Mouse (Mus musculus) MEL (cell line): ENCODE measurements around the gene Srgap1. TPM values are rescaled to one million over a fixed set of nuclear protein-coding genes. Genes with fewer than 3 reads are reported as not detected.

ENCODE experiments used
- DNase-seq: peaks from one replicate; pipeline ENCODE4 v3.0.0; 2011; ENCODE audit warnings: low read depth, low spot score
- H3K27ac ChIP-seq: 2 replicates; pipeline ENCODE4 v1.5.1; 2012; ENCODE audit warnings: low read depth, mild to moderate bottlenecking, control low read depth, low read length, moderate library complexity; ENCODE audit not compliant: control insufficient read depth
- H3K27me3 ChIP-seq, 2 experiments: fragments of 150-350 bp in 1 of 2; sonication (generic) in 1 of 2; 2 replicates each; pipeline ENCODE4 v1.6.1; 2012; ENCODE audit warnings: low read length in 2 of 2, mild to moderate bottlenecking in 2 of 2, improper control_type of control experiment in 1 of 2, moderate library complexity in 1 of 2; ENCODE audit not compliant: insufficient read depth in 2 of 2, control insufficient read depth in 1 of 2
- H3K36me3 ChIP-seq, 2 experiments: 2 replicates each; pipeline ENCODE4 v1.6.1; 2012 to 2014; ENCODE audit warnings: low read length in 2 of 2, improper control_type of control experiment in 1 of 2, inconsistent platforms in 1 of 2, mild to moderate bottlenecking in 1 of 2; ENCODE audit not compliant: insufficient read depth in 2 of 2, control insufficient read depth in 1 of 2
- H3K4me1 ChIP-seq, 2 experiments: fragments of 150-350 bp in 1 of 2; sonication (generic) in 1 of 2; 2 replicates each; pipeline ENCODE4 v1.6.1; 2012; ENCODE audit warnings: low read length in 2 of 2, improper control_type of control experiment in 1 of 2, mild to moderate bottlenecking in 1 of 2; ENCODE audit not compliant: insufficient read depth in 2 of 2, control insufficient read depth in 1 of 2
- H3K4me3 ChIP-seq, 2 experiments: fragments of 150-350 bp in 1 of 2; sonication (generic) in 1 of 2; 2 replicates each; pipeline ENCODE4 v1.5.1; 2012; ENCODE audit warnings: low read depth in 2 of 2, low read length in 2 of 2, mild to moderate bottlenecking in 2 of 2, moderate library complexity in 2 of 2, control low read depth in 1 of 2, improper control_type of control experiment in 1 of 2; ENCODE audit not compliant: control insufficient read depth in 1 of 2, insufficient read depth in 1 of 2
- H3K79me2 ChIP-seq: 2 replicates; pipeline ENCODE4 v1.6.1; 2012; ENCODE audit warnings: mild to moderate bottlenecking, low read length, moderate library complexity; ENCODE audit not compliant: control insufficient read depth, poor library complexity, insufficient read depth
- H3K9ac ChIP-seq: 2 replicates; pipeline ENCODE4 v1.6.1; 2012; ENCODE audit warnings: low read depth, mild to moderate bottlenecking, control low read depth, low read length, moderate library complexity; ENCODE audit not compliant: control insufficient read depth, poor library complexity, severe bottlenecking
- H3K9me3 ChIP-seq: fragments of 150-350 bp; sonication (generic); replicated peaks from 2 replicates; pipeline ENCODE4 v1.6.1; 2012; ENCODE audit warnings: mild to moderate bottlenecking, low read length, improper control_type of control experiment, moderate library complexity; ENCODE audit not compliant: insufficient read depth
- CHD1 ChIP-seq: IDR thresholded peaks from 2 replicates; pipeline ENCODE4 v1.6.1; 2012; ENCODE audit warnings: low read depth, mild to moderate bottlenecking, inconsistent platforms, low read length, improper control_type of control experiment
- CHD2 ChIP-seq: IDR thresholded peaks from 2 replicates; pipeline ENCODE4 v1.6.1; 2011; ENCODE audit warnings: low read length, improper control_type of control experiment
- CTCF ChIP-seq, 3 experiments: IDR thresholded peaks in 2 of 3; conservative IDR thresholded peaks in 1 of 3; 2 replicates each; pipeline ENCODE4 v1.5.1; 2011 to 2012; ENCODE audit warnings: low read length in 3 of 3, low read depth in 2 of 3, mild to moderate bottlenecking in 2 of 3, improper control_type of control experiment in 1 of 3, inconsistent platforms in 1 of 3, mixed read lengths in 1 of 3, moderate library complexity in 1 of 3; ENCODE audit not compliant: control insufficient read depth in 1 of 3, insufficient read depth in 1 of 3, poor library complexity in 1 of 3, severe bottlenecking in 1 of 3
- E2F4 ChIP-seq: IDR thresholded peaks from 2 replicates; pipeline ENCODE4 v1.6.1; 2011; ENCODE audit warnings: low read depth, low read length, improper control_type of control experiment, borderline replicate concordance
- ELF1 ChIP-seq: IDR thresholded peaks from 2 replicates; pipeline ENCODE4 v1.6.1; 2014; ENCODE audit warnings: low read depth, mild to moderate bottlenecking, inconsistent platforms, low read length, improper control_type of control experiment, moderate library complexity
- EP300 ChIP-seq, 2 experiments: IDR thresholded peaks; 2 replicates each; pipeline ENCODE4 v1.6.1; 2011; ENCODE audit warnings: improper control_type of control experiment in 2 of 2, low read length in 2 of 2, low read depth in 1 of 2, mild to moderate bottlenecking in 1 of 2
- ETS1 ChIP-seq: IDR thresholded peaks from 2 replicates; pipeline ENCODE4 v1.6.1; 2012; ENCODE audit warnings: low read depth, mild to moderate bottlenecking, inconsistent platforms, low read length, improper control_type of control experiment, moderate library complexity
- GABPA ChIP-seq: IDR thresholded peaks from 2 replicates; pipeline ENCODE4 v1.6.1; 2012; ENCODE audit warnings: low read depth, mild to moderate bottlenecking, inconsistent platforms, low read length, improper control_type of control experiment, moderate library complexity
- GATA1 ChIP-seq: IDR thresholded peaks from 2 replicates; pipeline ENCODE4 v1.6.1; 2011; ENCODE audit warnings: low read depth, low read length, improper control_type of control experiment
- HCFC1 ChIP-seq: IDR thresholded peaks from 2 replicates; pipeline ENCODE4 v1.6.1; 2012; ENCODE audit warnings: low read depth, mild to moderate bottlenecking, inconsistent platforms, low read length, improper control_type of control experiment, moderate library complexity
- JUND ChIP-seq: IDR thresholded peaks from 2 replicates; pipeline ENCODE4 v1.6.1; 2011; ENCODE audit warnings: low read depth, mild to moderate bottlenecking, improper control_type of control experiment, low read length
- KAT2A ChIP-seq: conservative IDR thresholded peaks from 2 replicates; pipeline ENCODE4 v1.6.1; 2012; ENCODE audit warnings: low read depth, low read length, improper control_type of control experiment, inconsistent platforms
- MAFK ChIP-seq: IDR thresholded peaks from 2 replicates; pipeline ENCODE4 v1.6.1; 2011; ENCODE audit warnings: low read depth, mild to moderate bottlenecking, low read length, improper control_type of control experiment, borderline replicate concordance
- MAX ChIP-seq: IDR thresholded peaks from 2 replicates; pipeline ENCODE4 v1.6.1; 2011; ENCODE audit warnings: low read length, improper control_type of control experiment
- MAZ ChIP-seq: IDR thresholded peaks from 2 replicates; pipeline ENCODE4 v1.6.1; 2012; ENCODE audit warnings: low read depth, mild to moderate bottlenecking, inconsistent platforms, low read length, improper control_type of control experiment
- MEF2A ChIP-seq: IDR thresholded peaks from 2 replicates; pipeline ENCODE4 v1.6.1; 2014; ENCODE audit warnings: low read depth, mild to moderate bottlenecking, inconsistent platforms, low read length, improper control_type of control experiment; ENCODE audit not compliant: poor library complexity, insufficient replicate concordance, severe bottlenecking; ENCODE audit errors: extremely low read depth
- MXI1 ChIP-seq: IDR thresholded peaks from 2 replicates; pipeline ENCODE4 v1.6.1; 2011; ENCODE audit warnings: mild to moderate bottlenecking, low read depth, low read length, improper control_type of control experiment
- MYB ChIP-seq: IDR thresholded peaks from 2 replicates; pipeline ENCODE4 v1.6.1; 2011; ENCODE audit warnings: mild to moderate bottlenecking, low read depth, low read length, improper control_type of control experiment
- MYC ChIP-seq: IDR thresholded peaks from 2 replicates; pipeline ENCODE4 v1.6.1; 2011; ENCODE audit warnings: low read depth, mild to moderate bottlenecking, low read length, improper control_type of control experiment, moderate library complexity
- NELFE ChIP-seq: IDR thresholded peaks from 2 replicates; pipeline ENCODE4 v1.6.1; 2011; ENCODE audit warnings: low read depth, low read length, improper control_type of control experiment
- NRF1 ChIP-seq: IDR thresholded peaks from 2 replicates; pipeline ENCODE4 v1.6.1; 2014; ENCODE audit warnings: low read depth, mild to moderate bottlenecking, inconsistent platforms, low read length, improper control_type of control experiment, moderate library complexity; ENCODE audit not compliant: poor library complexity, insufficient read depth, severe bottlenecking
- POLR2AphosphoS2 ChIP-seq: IDR thresholded peaks from 2 replicates; pipeline ENCODE4 v1.6.1; 2011; ENCODE audit warnings: low read length, improper control_type of control experiment
- POLR2AphosphoS5 ChIP-seq: IDR thresholded peaks from 2 replicates; pipeline ENCODE4 v1.6.1; 2012; ENCODE audit warnings: low read depth, borderline replicate concordance, mild to moderate bottlenecking, inconsistent platforms, low read length, moderate library complexity, mixed read lengths
- RAD21 ChIP-seq: IDR thresholded peaks from 2 replicates; pipeline ENCODE4 v1.6.1; 2011; ENCODE audit warnings: mild to moderate bottlenecking, low read depth, low read length, improper control_type of control experiment
- RCOR1 ChIP-seq: IDR thresholded peaks from 2 replicates; pipeline ENCODE4 v1.6.1; 2012; ENCODE audit warnings: low read depth, mild to moderate bottlenecking, inconsistent platforms, low read length, improper control_type of control experiment
- SIN3A ChIP-seq: IDR thresholded peaks from 2 replicates; pipeline ENCODE4 v1.6.1; 2012; ENCODE audit warnings: low read length, improper control_type of control experiment, inconsistent platforms
- SMC3 ChIP-seq: IDR thresholded peaks from 2 replicates; pipeline ENCODE4 v1.6.1; 2011; ENCODE audit warnings: low read depth, low read length, improper control_type of control experiment
- TAL1 ChIP-seq: IDR thresholded peaks from 2 replicates; pipeline ENCODE4 v1.6.1; 2012; ENCODE audit warnings: mild to moderate bottlenecking, inconsistent platforms, low read length, moderate library complexity, mixed read lengths
- TBP ChIP-seq: IDR thresholded peaks from 2 replicates; pipeline ENCODE4 v1.8.0; 2011; ENCODE audit warnings: low read depth, low read length, improper control_type of control experiment
- UBTF ChIP-seq: IDR thresholded peaks from 2 replicates; pipeline ENCODE4 v1.6.1; 2012; ENCODE audit warnings: low read depth, mild to moderate bottlenecking, inconsistent platforms, low read length, improper control_type of control experiment, moderate library complexity, borderline replicate concordance; ENCODE audit not compliant: insufficient read depth
- USF2 ChIP-seq, 2 experiments: IDR thresholded peaks; 2 replicates each; pipeline ENCODE4 v1.6.1; 2011 to 2012; ENCODE audit warnings: improper control_type of control experiment in 2 of 2, low read length in 2 of 2, borderline replicate concordance in 1 of 2, inconsistent platforms in 1 of 2, low read depth in 1 of 2, mild to moderate bottlenecking in 1 of 2; ENCODE audit not compliant: insufficient read depth in 1 of 2
- ZC3H11A ChIP-seq: IDR thresholded peaks from 2 replicates; pipeline ENCODE4 v1.6.1; 2012; ENCODE audit warnings: low read depth, mild to moderate bottlenecking, inconsistent platforms, low read length, improper control_type of control experiment
- ZKSCAN1 ChIP-seq: IDR thresholded peaks from 2 replicates; pipeline ENCODE4 v1.6.1; 2012; ENCODE audit warnings: low read depth, mild to moderate bottlenecking, inconsistent platforms, low read length, improper control_type of control experiment, moderate library complexity
- ZMIZ1 ChIP-seq: IDR thresholded peaks from 2 replicates; pipeline ENCODE4 v1.6.1; 2012; ENCODE audit warnings: low read depth, mild to moderate bottlenecking, inconsistent platforms, low read length, improper control_type of control experiment, moderate library complexity
- ZNF384 ChIP-seq: IDR thresholded peaks from 2 replicates; pipeline ENCODE4 v1.6.1; 2012; ENCODE audit warnings: low read depth, mild to moderate bottlenecking, inconsistent platforms, low read length, improper control_type of control experiment
- polyA plus RNA-seq, 2 experiments: library from polyadenylated mRNA; stranded (reverse) in 1 of 2; unstranded in 1 of 2; fragments of >175 nt in 1 of 2; fragments of >200 nt in 1 of 2; gene quantifications; 2 replicates each; pipeline versions ENCODE4 v1.2.1 to v1.2.4; 2012; ENCODE audit warnings: low replicate concordance in 2 of 2, low read depth in 1 of 2; ENCODE audit not compliant: insufficient read length in 2 of 2, insufficient read depth in 1 of 2, missing spikeins in 1 of 2
- total RNA-seq: library from RNA; depleted of rRNA; stranded (reverse); fragments of 300-350 nt; gene quantifications from 2 replicates; pipeline ENCODE4 v1.2.3, GENCODE M21; 2012

Gene Srgap1
- total and polyA plus RNA-seq, 3 experiments: not detected

- TF ChIP-seq ZKSCAN1: no peak
These were observed 7.4 kb upstream of the Srgap1 start (continued) for GRCm38 (mm10) chr10:122054535-122054934.

GRCm38 (mm10) chr10:122051831-122052230 lies 4.7 kb upstream of the Srgap1 start:
- Histone ChIP-seq H3K9me3 (no peaks in the 10 kb centered on the region), H3K4me3 (peak overlapping the region in 1 of 2 experiments; percentile 35; a peak in 1 of 4 replicates), H3K9ac (peak overlapping the region; percentile 52), H3K27ac (no peak overlapping the region), H3K79me2 (no peaks in the 10 kb centered on the region), H3K27me3 (no peaks in the 10 kb centered on the region), H3K36me3 (no peaks in the 10 kb centered on the region), H3K4me1 (no peaks in the 10 kb centered on the region)
- DNase-seq: peak; percentile 84
- TF ChIP-seq RCOR1: no peak
- TF ChIP-seq MYB: no peak
- TF ChIP-seq MAZ: no peak
- TF ChIP-seq ZC3H11A: peak; percentile 70
- TF ChIP-seq POLR2AphosphoS5: no peak
- TF ChIP-seq MAFK: no peak
- TF ChIP-seq NRF1: no peak
- no peak for TF ChIP-seq KAT2A
- TF ChIP-seq RAD21: peak; percentile 74
- no peak for TF ChIP-seq CHD2
- peak; percentile 29; the same call in 1 of the 2 replicates for TF ChIP-seq TBP
- TF ChIP-seq ZMIZ1: no peak
- peak; percentile 99 for TF ChIP-seq SMC3
- peak in 2 of 3 experiments; percentile 97 to 100; a peak in 5 of 6 replicates for TF ChIP-seq CTCF (IDR thresholded peaks at IDR 0.05 in 2 of 3, conservative IDR thresholded peaks at IDR 0.05 in 1 of 3; ENCODE audit: control insufficient read depth in 1 of 3, insufficient read depth in 1 of 3, low read depth in 2 of 3, low read length in 3 of 3, poor library complexity in 1 of 3, severe bottlenecking in 1 of 3)
- no peak for TF ChIP-seq ZKSCAN1
- no peak for TF ChIP-seq MXI1
- no peak for TF ChIP-seq GABPA
- no peak for TF ChIP-seq GATA1
- no peak for TF ChIP-seq ELF1
- TF ChIP-seq USF2 (IDR thresholded peaks at IDR 0.05; ENCODE audit: borderline replicate concordance in 1 of 2, insufficient read depth in 1 of 2, low read depth in 1 of 2, low read length in 2 of 2): no peak
- no peak for TF ChIP-seq E2F4
- TF ChIP-seq NELFE: no peak
- 0 out of 2 replicates have a peak, but pooled peaks have one; percentile 46 for TF ChIP-seq HCFC1
- no peak for TF ChIP-seq UBTF
- no peak for TF ChIP-seq POLR2AphosphoS2
- TF ChIP-seq JUND: peak; percentile 73; the same call in 1 of the 2 replicates
- TF ChIP-seq MAX: no peak
- 0 out of 2 replicates have a peak, but pooled peaks have one; percentile 28 for TF ChIP-seq SIN3A
- no peak for TF ChIP-seq ETS1
- TF ChIP-seq EP300 (IDR thresholded peaks at IDR 0.05; ENCODE audit: low read depth in 1 of 2, low read length in 2 of 2): 0 out of 4 replicates have a peak, but pooled peaks of 1 of the 2 experiments have one; percentile 12
- no peak for TF ChIP-seq MYC
- no peak for TF ChIP-seq TAL1
- TF ChIP-seq CHD1: no peak
- peak; percentile 64 for TF ChIP-seq ZNF384
- TF ChIP-seq MEF2A: no peak
